Mouse (Mus musculus) adipocyte (in vitro differentiated cells): ENCODE results near the gene Uba6.

Experiments
- DNase-seq: peaks from one replicate; pipeline ENCODE4 v3.0.0-alpha.2; 2016; ENCODE audit warnings: low spot score

Uba6 gene

DNA sequence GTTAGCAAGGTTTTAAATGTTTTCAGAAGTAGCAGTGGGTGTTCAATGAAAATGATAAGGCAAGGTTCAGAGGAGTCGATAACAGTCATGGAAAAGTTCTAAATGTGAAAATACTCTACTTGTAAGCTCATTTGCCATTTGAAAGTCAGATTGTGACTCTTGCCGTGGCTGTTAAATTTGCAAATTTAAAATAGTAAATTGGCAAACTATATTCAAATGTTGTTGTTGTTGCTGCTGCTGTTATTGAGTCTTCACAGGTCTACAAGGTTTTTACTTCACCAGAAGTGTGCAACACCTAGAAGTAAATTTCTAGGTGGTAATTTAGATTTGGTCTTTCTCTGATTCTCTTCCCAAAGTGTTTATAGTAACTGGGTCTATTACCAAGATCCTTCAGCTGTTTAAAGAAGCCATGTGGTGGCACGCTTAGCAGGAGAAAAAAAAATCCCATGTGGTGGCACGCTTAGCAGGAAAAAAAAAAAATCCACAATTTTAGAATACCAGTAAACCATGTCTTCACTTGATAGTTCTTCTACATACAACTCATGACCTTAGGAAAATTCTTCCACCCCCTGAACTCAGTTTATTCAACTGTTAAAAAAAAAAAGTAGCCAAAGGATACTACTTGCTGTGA is 99.7 kb downstream of the Uba6 start:
- no peak for DNase-seq

DNA sequence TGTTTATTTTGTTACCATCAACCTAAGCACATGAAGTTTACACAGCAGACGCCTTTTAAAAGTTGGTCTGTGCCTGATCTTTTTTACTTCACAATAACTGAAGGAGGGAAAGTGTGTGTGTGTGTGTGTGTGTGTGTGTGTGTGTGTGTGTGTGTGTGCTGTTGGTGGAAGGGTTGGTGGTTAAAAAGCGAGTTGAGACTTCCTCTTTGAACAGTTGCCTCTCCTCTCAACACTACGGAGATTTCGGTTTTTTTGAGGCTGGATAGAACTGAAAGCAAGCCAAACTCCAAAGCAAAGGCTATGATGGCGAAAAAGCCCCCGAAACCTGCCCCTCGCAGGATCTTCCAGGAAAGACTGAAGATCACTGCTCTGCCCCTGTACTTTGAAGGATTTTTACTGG is 101.1 kb downstream of the Uba6 start, which contains the start of gene Stap1:
Gene Stap1 (plus strand): TSS at position 209 of the 400 bp plus-strand sequence.
- DNase-seq, result no peak

DNA sequence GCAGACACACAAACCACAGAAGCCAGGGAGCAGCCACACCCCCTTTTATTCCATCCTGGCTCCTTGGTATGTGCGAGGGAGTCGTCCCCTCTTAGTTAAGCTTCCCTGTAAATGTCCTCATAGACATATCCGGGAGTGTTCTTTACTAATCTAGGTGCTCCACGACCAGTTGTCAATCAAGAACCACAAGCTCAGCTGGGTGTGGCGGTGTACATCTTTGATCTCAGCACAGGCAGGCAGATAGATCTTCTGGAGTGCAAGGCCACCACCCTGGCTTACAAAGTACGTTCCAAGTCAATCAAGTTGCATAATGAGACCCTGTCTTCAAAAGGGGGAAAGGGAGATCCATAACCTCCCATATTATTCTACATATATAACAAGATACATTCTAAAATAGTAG is 103.5 kb downstream of the Uba6 start:
- no peak for DNase-seq

DNA sequence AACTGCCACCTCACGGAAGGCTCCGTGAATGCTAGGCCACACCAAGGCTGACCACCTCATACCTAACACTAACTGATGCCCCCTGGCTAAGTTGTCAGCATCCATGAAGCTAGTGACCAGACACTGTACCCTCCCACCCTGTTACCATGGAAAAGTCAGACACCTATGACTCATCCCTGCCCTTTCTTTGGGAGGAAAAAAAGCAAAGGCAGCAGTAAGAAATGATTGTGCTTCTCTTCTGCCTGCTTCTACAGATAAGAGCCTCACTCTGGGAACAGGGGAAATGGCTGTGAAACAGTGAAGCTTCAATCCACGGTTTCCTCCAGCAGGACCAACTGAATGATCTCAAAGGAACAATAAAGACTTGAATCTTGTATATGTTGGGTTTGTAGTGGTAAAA is 104.2 kb downstream of the Uba6 start:
- DNase-seq, result no peak

DNA sequence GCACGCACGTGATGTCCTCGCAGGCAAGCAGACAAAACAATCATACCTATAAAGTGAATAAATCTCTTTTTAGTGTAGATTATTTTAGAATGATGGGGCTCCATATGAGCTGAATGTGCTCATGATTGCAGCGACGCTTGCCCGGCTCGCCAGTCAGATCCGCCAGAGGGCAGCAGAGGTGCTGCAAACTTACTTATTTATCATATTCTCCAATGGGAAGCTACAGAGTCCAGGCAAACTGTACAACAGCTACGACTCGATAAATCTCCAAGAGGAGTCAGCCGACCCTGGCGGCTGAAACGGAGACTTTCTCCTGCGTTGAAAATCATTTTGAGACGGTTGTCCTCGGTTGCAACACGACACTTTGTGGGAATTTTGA is 106.1 kb downstream of the Uba6 start:
- peak; percentile 93 for DNase-seq

DNA sequence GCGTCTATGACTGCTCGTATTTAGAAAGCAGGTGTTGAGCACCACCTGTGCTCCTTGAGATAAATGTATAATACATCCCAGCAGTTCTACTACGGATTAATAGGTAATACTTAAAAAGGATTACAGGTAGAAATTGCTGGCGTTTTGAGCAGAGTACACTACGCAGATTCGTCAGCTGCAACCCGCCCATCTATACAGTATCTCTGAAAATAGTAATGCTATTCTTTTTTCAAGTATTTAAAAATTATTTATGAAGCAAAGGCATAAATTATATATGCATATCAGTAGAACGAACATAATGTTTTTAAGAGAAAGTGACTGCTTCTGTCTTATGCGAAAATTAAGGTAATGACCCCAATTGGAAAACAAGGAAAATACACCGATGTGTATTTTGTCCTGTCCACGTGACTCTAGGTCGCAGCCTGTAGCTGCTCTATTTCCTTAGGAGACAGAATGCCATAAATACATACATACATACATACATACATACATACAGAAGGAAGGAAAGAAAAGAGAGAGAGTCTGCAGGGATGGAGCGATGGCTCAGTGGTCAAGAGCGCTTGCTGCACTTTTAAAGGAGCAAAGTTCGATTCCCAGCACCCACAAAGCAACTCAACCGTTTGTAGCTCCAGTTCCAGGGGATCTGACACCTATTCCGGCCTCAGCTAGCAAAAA is 106.6 kb downstream of the Uba6 start:
- no peak for DNase-seq

DNA sequence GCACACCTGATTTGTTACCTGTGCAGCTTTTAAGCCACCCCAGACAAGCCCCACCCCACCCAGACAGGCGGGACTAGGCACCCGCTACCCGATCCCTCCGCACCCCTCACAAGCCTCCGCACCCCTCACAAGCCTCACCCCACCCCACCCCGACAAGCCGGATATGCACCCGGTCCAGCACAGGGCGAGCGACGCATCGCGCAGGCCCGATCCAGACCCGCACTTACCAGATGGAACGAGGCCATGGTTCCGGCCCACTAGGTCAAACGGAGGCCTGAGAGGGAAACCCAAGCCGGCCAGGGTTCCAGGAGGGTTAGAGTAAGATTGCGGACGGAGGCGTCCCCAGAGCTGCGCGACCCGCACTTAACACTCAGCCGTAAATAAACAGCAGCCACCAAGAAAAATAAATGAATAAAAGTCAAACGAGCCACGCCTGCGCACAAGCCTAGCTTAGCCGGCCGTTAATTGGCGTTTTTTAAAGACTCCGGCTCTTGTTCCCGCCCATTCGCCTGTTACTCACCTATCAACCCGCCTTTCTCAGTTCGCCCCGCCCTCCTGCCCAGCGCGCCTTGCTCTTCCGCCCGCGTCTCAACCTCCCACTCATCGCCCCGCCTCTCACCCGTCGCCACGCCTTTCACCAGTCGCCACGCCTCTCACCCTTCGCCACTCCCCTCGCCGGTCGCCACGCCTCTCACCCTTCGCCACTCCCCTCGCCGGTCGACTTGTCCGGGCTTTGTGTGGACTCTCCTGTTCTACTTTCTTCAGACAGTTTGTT is 107.3 kb downstream of the Uba6 start, which contains the start of gene Cenpc1:
Gene Cenpc1 (minus strand): TSS at position 483 of the 775 bp plus-strand sequence.
- DNase-seq, result peak; percentile 100

DNA sequence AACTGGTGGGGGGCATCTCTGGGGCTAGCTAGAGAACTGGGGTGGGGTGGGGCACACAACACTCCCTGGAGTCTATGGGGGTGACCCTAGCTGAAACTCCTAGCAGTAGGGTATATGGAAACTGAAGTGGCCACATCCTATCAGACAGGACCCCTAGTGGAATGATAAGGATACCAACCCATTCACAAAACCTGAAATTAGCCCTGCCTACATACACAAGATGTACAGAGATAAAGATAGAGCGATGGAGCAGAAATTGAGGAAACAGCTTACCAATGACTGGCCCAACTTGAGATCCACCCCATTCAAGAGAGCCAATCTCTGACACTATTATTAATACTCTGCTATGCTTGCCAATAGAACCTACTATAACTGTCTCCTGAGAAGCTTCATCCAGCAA is 109.1 kb downstream of the Uba6 start:
- no peak for DNase-seq
